Mouse (Mus musculus): Measurements from ENCODE around the gene Sptssa.

DNA sequence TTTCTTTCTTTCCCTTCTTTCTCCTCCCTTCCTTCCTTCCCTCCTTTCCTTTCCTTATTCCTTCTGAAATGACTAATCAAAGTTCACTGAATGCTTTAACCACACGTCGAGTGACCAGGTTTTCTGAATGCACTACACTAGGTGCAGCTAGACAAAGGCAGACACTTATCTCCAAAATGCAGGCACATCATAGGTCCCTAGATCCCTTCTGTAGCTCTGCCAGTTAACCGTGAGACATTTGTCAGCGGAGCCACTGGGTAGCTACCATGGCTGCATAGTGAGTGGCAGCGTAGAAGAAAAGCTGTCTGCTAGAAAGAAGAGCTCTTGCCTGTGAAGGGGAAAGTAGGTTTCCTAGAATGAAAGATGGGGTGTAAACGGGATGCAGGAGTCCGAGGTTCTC is 43.0 kb upstream of the Sptssa start:
- TF ChIP-seq CTCF (IDR thresholded peaks at IDR 0.05; ENCODE audit: low read depth, low read length) (no peak), POLR2A (IDR thresholded peaks at IDR 0.05; ENCODE audit: extremely low read depth, insufficient read depth, low read length) (no peak)

All from liver, adult 2 months (tissue).